Mouse (Mus musculus): ENCODE results near the gene Zfp385a. TPM values are rescaled to one million over a fixed set of nuclear protein-coding genes. Genes with fewer than 3 reads are reported as not detected.

Zfp385a gene
- polyA plus RNA-seq, 2 experiments, result 16.4 to 23.4 TPM

GRCm38 (mm10) chr15:103323455-103324247 lies 16.2 kb downstream of the Zfp385a start:
- ATAC-seq (ENCODE audit: low FRiP score, low read depth) (peak; percentile 96), DNase-seq (ENCODE audit: low spot score) (peak; percentile 87)
- Histone ChIP-seq H3K9ac (ENCODE audit: low read depth, low read length, severe bottlenecking) (peak overlapping the region; percentile 73), H3K4me3 (replicated peaks; ENCODE audit: low read length) (peak overlapping the region; percentile 66), H3K9me3 (ENCODE audit: control insufficient read depth, low read length) (no peaks in the 10 kb centered on the region), H3K27ac (replicated peaks; ENCODE audit: low read depth, low read length) (peak overlapping the region; percentile 55; the same call in 1 of the 2 replicates), H3K4me1 (ENCODE audit: control insufficient read depth, insufficient read depth, low read length) (peaks cover 22% of the 10 kb centered on the region), H3K27me3 (ENCODE audit: control insufficient read depth, insufficient read depth, low read length) (no peaks in the 10 kb centered on the region), H3K36me3 (ENCODE audit: control insufficient read depth, insufficient read depth, low read length) (peaks cover 12% of the 10 kb centered on the region), H3K4me2 (replicated peaks; ENCODE audit: low read depth, low read length, severe bottlenecking) (peak overlapping the region; percentile 87)
- TF ChIP-seq POLR2A (IDR thresholded peaks at IDR 0.05; ENCODE audit: borderline replicate concordance, extremely low read depth, insufficient read depth, insufficient read length), result 0 out of 2 replicates have a peak, but pooled peaks have one; percentile 26
- 4% methylated on average over 17 of the region's 40 CpGs for WGBS

GRCm38 (mm10) chr15:103323070-103323454 lies 16.8 kb downstream of the Zfp385a start:
- 0% methylated on average over 16 of the region's 26 CpGs for WGBS
- H3K9me3 ChIP-seq (ENCODE audit: control insufficient read depth, low read length), result no peaks in the 10 kb centered on the region
- no peak overlapping the region for H3K27ac ChIP-seq (replicated peaks; ENCODE audit: low read depth, low read length)
- ATAC-seq (ENCODE audit: low FRiP score, low read depth), result peak; percentile 70
- H3K4me3 ChIP-seq (replicated peaks; ENCODE audit: low read length), result peak overlapping the region; percentile 66
- H3K27me3 ChIP-seq (ENCODE audit: control insufficient read depth, insufficient read depth, low read length), result no peaks in the 10 kb centered on the region
- peaks cover 22% of the 10 kb centered on the region for H3K4me1 ChIP-seq (ENCODE audit: control insufficient read depth, insufficient read depth, low read length)
- no peak for TF ChIP-seq POLR2A (IDR thresholded peaks at IDR 0.05; ENCODE audit: borderline replicate concordance, extremely low read depth, insufficient read depth, insufficient read length)
- H3K9ac ChIP-seq (ENCODE audit: low read depth, low read length, severe bottlenecking), result peak overlapping the region; percentile 73
- H3K36me3 ChIP-seq (ENCODE audit: control insufficient read depth, insufficient read depth, low read length), result peaks cover 18% of the 10 kb centered on the region
- no peak for DNase-seq (ENCODE audit: low spot score)
- H3K4me2 ChIP-seq (replicated peaks; ENCODE audit: low read depth, low read length, severe bottlenecking), result peak overlapping the region; percentile 87

- H3K9ac ChIP-seq (ENCODE audit: low read depth, low read length, severe bottlenecking), result peak overlapping the region; percentile 73
- H3K27ac ChIP-seq (replicated peaks; ENCODE audit: low read depth, low read length), result no peak overlapping the region
- peak overlapping the region; percentile 66 for H3K4me3 ChIP-seq (replicated peaks; ENCODE audit: low read length)
- H3K9me3 ChIP-seq (ENCODE audit: control insufficient read depth, low read length), result no peaks in the 10 kb centered on the region
- H3K4me1 ChIP-seq (ENCODE audit: control insufficient read depth, insufficient read depth, low read length), result peaks cover 22% of the 10 kb centered on the region
- H3K4me2 ChIP-seq (replicated peaks; ENCODE audit: low read depth, low read length, severe bottlenecking), result peak overlapping the region; percentile 87
- peaks cover 24% of the 10 kb centered on the region for H3K36me3 ChIP-seq (ENCODE audit: control insufficient read depth, insufficient read depth, low read length)
- WGBS, result 38% methylated on average over 4 of the region's 4 CpGs
- ATAC-seq (ENCODE audit: low FRiP score, low read depth) (no peak), DNase-seq (ENCODE audit: low spot score) (no peak)
- H3K27me3 ChIP-seq (ENCODE audit: control insufficient read depth, insufficient read depth, low read length), result no peaks in the 10 kb centered on the region
- no peak for TF ChIP-seq POLR2A (IDR thresholded peaks at IDR 0.05; ENCODE audit: borderline replicate concordance, extremely low read depth, insufficient read depth, insufficient read length)
These were observed 17.5 kb downstream of the Zfp385a start for GRCm38 (mm10) chr15:103322396-103322795.

GRCm38 (mm10) chr15:103321076-103321475 lies 18.8 kb downstream of the Zfp385a start:
- Histone ChIP-seq H3K27me3 (ENCODE audit: control insufficient read depth, insufficient read depth, low read length) (no peaks in the 10 kb centered on the region), H3K4me3 (replicated peaks; ENCODE audit: low read length) (no peak overlapping the region), H3K36me3 (ENCODE audit: control insufficient read depth, insufficient read depth, low read length) (peaks cover 38% of the 10 kb centered on the region), H3K4me2 (replicated peaks; ENCODE audit: low read depth, low read length, severe bottlenecking) (no peak overlapping the region), H3K4me1 (ENCODE audit: control insufficient read depth, insufficient read depth, low read length) (peaks cover 27% of the 10 kb centered on the region), H3K27ac (replicated peaks; ENCODE audit: low read depth, low read length) (no peak overlapping the region), H3K9me3 (ENCODE audit: control insufficient read depth, low read length) (no peaks in the 10 kb centered on the region), H3K9ac (ENCODE audit: low read depth, low read length, severe bottlenecking) (no peak overlapping the region)
- TF ChIP-seq POLR2A (IDR thresholded peaks at IDR 0.05; ENCODE audit: borderline replicate concordance, extremely low read depth, insufficient read depth, insufficient read length), result no peak
- ATAC-seq (ENCODE audit: low FRiP score, low read depth) (no peak), DNase-seq (ENCODE audit: low spot score) (no peak)
- WGBS, result 53% methylated on average over 1 of the region's 1 CpGs

GRCm38 (mm10) chr15:103318201-103318816 lies 21.6 kb downstream of the Zfp385a start:
- H3K27me3 ChIP-seq (ENCODE audit: control insufficient read depth, insufficient read depth, low read length), result no peaks in the 10 kb centered on the region
- H3K9ac ChIP-seq (ENCODE audit: low read depth, low read length, severe bottlenecking), result no peak overlapping the region
- H3K36me3 ChIP-seq (ENCODE audit: control insufficient read depth, insufficient read depth, low read length), result peaks cover 50% of the 10 kb centered on the region
- H3K9me3 ChIP-seq (ENCODE audit: control insufficient read depth, low read length), result no peaks in the 10 kb centered on the region
- ATAC-seq (ENCODE audit: low FRiP score, low read depth) (no peak), DNase-seq (ENCODE audit: low spot score) (no peak)
- H3K27ac ChIP-seq (replicated peaks; ENCODE audit: low read depth, low read length), result no peak overlapping the region
- TF ChIP-seq POLR2A (IDR thresholded peaks at IDR 0.05; ENCODE audit: borderline replicate concordance, extremely low read depth, insufficient read depth, insufficient read length), result no peak
- no peak overlapping the region for H3K4me3 ChIP-seq (replicated peaks; ENCODE audit: low read length)
- H3K4me2 ChIP-seq (replicated peaks; ENCODE audit: low read depth, low read length, severe bottlenecking), result no peak overlapping the region
- H3K4me1 ChIP-seq (ENCODE audit: control insufficient read depth, insufficient read depth, low read length), result peaks cover 43% of the 10 kb centered on the region
- WGBS, result 85% methylated on average over 3 of the region's 3 CpGs
